28 mouse cellular contexts compared by ENCODE assay signal in the genomic region with DNA sequence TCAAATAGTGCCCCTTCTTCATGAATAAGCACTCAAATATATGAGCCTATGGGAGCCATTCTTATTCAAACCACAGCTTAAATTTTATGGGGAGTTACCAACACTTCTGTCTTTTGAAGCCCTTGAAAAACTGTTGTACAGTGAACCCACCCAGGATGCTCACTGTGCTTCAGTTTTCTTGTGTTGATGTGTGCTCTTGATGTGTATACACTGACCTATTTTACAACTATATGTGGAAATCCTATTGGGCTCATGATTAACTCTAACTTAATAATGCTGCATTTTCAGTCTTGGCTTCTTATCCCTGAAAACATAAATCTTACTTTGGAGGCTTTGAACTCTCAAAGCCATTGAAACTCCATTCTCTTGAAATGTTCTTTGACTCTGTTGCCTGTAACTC.
"Had no signal": no experiment of that assay in that cellular context is flagged by ENCODE, and none has a peak within 500 bp of the region (broad histone marks: within the 10 kb centered on the region; RNA-seq: fewer than 3 reads in every experiment).

No protein-coding gene starts in this region.

- H3K4me2 ChIP-seq: embryonic facial prominence, embryonic 12.5 days; embryonic facial prominence, embryonic 13.5 days; embryonic facial prominence, embryonic 15.5 days; forebrain, embryonic 12.5 days; forebrain, embryonic 13.5 days; forebrain, embryonic 15.5 days had no signal

- H3K4me3 ChIP-seq: embryonic facial prominence, embryonic 10.5 days; embryonic facial prominence, embryonic 12.5 days; embryonic facial prominence, embryonic 13.5 days; embryonic facial prominence, embryonic 15.5 days; erythroblast, embryonic 14.5 days; forebrain, embryonic 10.5 days; forebrain, embryonic 12.5 days; forebrain, embryonic 13.5 days; forebrain, embryonic 15.5 days; gastrocnemius, adult 2 months had no signal

- H3K9ac ChIP-seq: embryonic facial prominence, embryonic 12.5 days; embryonic facial prominence, embryonic 13.5 days; embryonic facial prominence, embryonic 15.5 days; forebrain, embryonic 12.5 days; forebrain, embryonic 13.5 days; forebrain, embryonic 15.5 days; forebrain, postnatal 0 days had no signal

- DNase-seq: cerebellum, adult 18-20 months; cerebellum, adult 2 months; cerebellum, adult 8-10 months; cerebellum, adult 9-10 months; cerebellum, adult 9-11 months; cerebellum, postnatal 10 days; cerebellum, postnatal 14 days; cerebellum, postnatal 25 days; cerebellum, postnatal 36 days; embryo, embryonic 11 days; forebrain, postnatal 0 days; gastrocnemius, adult 2 months; gastrocnemius, postnatal 10 days; gastrocnemius, postnatal 14 days; gastrocnemius, postnatal 25 days; gastrocnemius, postnatal 36 days; heart, adult 11 months had no signal

- H3K36me3 ChIP-seq: embryonic facial prominence, embryonic 10.5 days; embryonic facial prominence, embryonic 12.5 days; embryonic facial prominence, embryonic 13.5 days; embryonic facial prominence, embryonic 15.5 days; forebrain, embryonic 10.5 days; forebrain, embryonic 12.5 days; forebrain, embryonic 15.5 days had no signal

- H3K27ac ChIP-seq: embryonic facial prominence, embryonic 10.5 days; embryonic facial prominence, embryonic 12.5 days; embryonic facial prominence, embryonic 13.5 days; embryonic facial prominence, embryonic 15.5 days; forebrain, embryonic 10.5 days; forebrain, embryonic 12.5 days; forebrain, embryonic 13.5 days; forebrain, embryonic 15.5 days; gastrocnemius, adult 2 months had no signal

- H3K27me3 ChIP-seq: embryonic facial prominence, embryonic 12.5 days; embryonic facial prominence, embryonic 13.5 days; embryonic facial prominence, embryonic 15.5 days; forebrain, embryonic 12.5 days; forebrain, embryonic 13.5 days; forebrain, embryonic 15.5 days had no signal

- H3K4me1 ChIP-seq: embryonic facial prominence, embryonic 10.5 days; embryonic facial prominence, embryonic 12.5 days; embryonic facial prominence, embryonic 13.5 days; embryonic facial prominence, embryonic 15.5 days; forebrain, embryonic 10.5 days; forebrain, embryonic 12.5 days; forebrain, embryonic 13.5 days; forebrain, embryonic 15.5 days had no signal

- H3K9me3 ChIP-seq: embryonic facial prominence, embryonic 10.5 days; embryonic facial prominence, embryonic 12.5 days; embryonic facial prominence, embryonic 13.5 days; embryonic facial prominence, embryonic 15.5 days; forebrain, embryonic 10.5 days; forebrain, embryonic 12.5 days; forebrain, embryonic 13.5 days; forebrain, embryonic 15.5 days had no signal

- ATAC-seq: forebrain, embryonic 13.5 days; forebrain, embryonic 14.5 days; forebrain, embryonic 15.5 days; forebrain, embryonic 16.5 days; forebrain, postnatal 0 days had no signal
